Mouse (Mus musculus) spleen, adult 18-20 months (tissue): ENCODE data around the gene Carhsp1.
A peak's percentile ranks its signal among the peaks of the same experiment; 100 is the strongest.

Experiments
- DNase-seq, 2 experiments: peaks; one replicate each; pipeline ENCODE4 v3.0.0; 2022; ENCODE audit warnings: mixed read lengths in 2 of 2

The Carhsp1 gene

DNA sequence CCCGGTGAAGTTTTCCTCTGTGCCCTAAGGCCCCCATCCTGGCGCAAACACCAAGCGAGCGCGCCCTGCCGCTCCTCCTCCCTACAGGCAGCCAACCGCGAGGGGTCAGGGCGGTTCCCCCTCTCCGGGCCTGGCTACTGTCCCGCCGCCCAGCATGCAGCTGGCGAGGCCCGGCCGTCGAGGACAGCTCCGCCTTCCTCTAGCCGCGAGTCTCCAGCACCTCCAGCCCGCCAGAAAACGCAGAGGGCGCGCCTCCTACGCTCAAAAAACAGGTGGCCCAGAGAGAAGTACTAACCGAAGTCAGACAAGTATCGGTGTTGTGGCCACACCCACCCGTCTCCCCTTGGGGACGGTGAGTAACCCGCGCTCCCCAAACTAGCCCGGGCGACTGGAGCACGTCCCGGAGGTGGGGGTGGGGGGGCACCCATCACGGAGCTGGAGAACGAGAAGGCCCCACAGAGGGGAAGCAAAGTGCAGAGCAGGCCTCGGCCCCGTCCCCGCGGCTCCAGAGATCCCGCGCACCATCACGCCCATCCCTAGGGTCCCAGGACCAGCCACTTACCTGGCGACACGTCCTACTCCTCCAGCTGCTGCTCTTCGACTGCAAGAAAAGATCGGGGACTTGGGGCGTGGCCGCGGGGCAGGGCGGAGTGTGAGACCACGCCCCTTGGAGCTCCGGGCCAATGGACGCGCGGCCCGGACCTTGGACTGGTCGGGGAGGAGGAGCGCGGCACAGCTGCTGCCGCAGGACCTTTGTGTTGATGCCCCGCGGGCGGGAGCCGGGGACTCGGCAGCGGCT lies at the start of gene Carhsp1:
Gene Carhsp1 (minus strand): TSS at position 605 of the 799 bp plus-strand sequence.
- DNase-seq: peak; percentile 94

DNA sequence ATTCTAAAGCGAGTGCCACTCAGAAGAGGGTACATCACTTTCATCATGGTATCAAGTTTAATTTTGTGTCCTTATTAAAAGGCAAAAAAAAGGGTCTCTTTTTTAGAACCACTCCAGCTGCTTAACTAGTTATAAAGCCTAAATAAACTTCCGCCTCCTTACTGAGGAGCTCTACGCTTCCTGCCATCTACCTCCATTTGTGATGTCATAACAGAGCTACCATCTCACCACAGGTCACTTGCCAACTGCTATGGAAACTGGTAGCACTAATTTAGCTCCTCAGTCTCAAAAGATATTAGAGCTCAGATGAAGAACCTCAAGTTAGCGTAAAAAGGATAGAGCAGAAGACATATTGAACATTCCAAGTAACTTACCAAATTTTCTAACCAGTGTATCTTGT lies 48.5 kb upstream of the Carhsp1 start:
- no peak for DNase-seq

DNA sequence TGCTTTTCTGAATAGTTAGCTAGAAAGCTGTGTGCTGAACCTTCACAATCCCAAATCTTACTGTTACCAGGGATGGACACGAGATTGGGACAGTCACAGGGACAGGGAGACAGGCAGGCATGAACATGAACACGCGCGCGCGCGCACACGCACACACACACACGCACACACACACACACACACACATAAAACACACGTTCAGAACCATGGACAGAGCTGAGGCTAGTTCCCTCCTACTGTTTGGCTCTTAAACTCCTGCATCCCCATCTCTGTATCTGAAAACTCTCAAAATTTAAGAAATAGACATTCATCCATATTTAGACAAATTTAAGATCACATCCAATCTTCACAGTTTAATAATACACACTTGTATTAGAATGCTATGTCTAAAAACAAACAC lies 45.8 kb upstream of the Carhsp1 start:
- DNase-seq: no peak

DNA sequence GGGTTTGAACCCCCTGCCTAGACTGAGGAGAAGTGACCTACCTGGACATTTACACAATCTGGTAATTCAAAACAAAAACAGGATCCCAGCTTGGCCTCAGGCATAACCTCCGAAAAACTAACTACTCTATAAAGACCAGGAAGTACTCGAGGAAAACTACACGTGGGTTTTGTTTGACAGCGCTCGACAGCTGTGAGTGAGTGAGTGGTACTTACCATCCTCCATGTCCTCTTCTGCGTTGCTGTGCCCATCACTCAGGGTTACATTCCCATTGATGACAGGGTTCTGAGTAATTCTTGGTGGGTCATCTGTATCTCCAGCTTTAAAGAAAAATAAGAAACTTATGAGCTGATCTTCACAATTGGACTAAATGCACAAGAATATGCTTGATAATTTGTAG lies 44.3 kb upstream of the Carhsp1 start:
- no peak for DNase-seq

DNA sequence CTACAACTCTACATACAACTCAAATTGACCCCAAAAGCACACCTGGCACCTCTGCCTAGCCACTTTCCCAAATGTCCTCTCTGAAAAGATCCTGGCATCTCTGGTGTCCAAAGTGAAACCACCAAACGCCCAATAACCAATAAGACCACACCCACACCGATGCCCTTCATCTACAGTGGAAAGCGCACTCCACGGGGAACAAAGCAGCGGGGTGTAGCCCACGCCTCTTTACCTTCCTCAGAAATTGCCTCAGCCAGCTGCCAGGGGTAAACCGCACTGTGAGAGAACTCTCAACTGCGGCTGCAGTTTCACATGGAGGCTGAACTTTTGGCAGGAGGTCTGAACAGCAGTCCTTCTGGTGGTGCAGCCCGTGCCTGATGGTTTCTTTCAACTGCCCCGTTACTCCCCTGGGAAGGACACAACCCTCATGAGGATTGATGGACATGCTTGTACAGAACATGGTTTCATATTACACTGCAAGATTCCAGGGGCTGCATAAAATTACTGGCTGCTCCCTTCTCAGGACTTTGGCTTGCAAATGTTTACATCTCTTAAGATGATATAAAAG lies 43.6 kb upstream of the Carhsp1 start:
- DNase-seq: no peak

DNA sequence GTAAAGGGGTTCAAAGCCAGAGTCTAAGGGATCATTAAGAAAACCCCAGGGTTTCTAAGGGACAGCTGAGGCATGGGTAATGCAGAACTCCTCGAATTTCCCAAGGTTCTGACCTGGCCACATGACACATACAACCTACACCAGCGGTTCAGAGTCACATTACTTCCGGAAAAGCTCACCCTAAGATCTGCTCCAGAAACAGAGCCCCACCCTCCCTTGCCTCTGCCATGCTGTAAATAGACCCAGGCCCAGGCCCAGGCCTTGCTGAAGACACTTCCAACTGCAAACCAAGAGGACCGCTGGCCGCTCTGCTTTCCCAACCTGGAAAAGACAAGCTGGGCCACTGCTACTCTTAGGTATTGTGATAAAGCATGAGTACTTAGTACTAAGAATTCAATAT lies 42.9 kb upstream of the Carhsp1 start:
- no peak for DNase-seq

DNA sequence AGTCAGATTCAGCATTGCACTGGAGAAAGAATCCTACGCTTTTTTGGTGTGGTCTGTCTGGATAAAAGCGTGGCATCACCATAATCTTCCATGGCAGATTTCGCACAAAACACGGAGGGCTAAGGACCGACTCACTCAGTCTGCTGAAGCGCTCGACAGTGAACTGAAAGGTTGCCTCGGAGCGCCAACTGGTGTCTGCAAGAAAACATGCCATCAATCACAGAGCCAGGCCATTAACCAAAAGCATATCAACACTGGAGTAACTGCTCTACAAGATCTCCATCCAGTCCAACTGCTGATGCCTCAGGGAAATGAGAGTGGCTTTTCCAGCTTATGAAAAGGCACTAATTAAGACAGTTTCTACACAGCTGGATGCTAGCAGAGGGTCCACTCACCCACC lies 40.0 kb upstream of the Carhsp1 start:
- DNase-seq: no peak

DNA sequence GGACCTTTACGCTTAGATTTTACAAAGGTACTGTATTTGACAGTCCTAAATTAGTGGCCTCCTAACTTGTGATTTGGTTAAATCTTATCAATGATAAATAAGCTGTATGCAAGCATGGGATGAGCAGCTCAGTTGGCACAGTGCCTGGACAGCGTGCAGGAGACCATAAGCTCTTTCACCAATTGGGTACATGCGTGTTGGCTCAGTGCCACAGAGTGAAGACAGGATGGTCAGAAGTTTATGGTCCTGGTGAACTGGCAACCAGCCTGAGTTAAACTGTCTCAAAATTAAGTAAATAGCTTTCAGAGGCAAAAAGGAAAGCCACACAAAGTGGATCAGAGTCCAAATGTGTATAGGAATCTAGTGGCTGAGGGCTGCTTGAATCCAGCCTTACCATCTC lies 28.6 kb upstream of the Carhsp1 start:
- no peak for DNase-seq

DNA sequence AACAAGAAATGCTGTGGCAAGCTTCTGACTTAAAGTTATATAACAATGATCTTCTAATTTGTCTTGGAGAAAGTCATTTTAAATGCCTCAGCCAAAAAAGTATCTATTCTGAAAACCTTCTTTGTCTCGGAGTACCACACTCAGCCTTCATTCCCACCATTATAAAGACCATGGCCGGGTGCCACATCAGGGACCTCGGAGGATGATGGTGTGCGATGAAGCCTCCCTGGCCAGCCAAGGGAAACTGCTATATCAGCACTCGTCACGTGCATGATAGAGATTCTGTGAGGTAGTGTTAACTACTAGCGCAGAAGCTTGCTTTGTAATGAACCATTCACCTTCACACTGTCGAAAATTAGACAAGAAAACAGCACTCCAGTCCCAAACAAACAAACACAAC lies 27.6 kb upstream of the Carhsp1 start:
- DNase-seq: no peak

DNA sequence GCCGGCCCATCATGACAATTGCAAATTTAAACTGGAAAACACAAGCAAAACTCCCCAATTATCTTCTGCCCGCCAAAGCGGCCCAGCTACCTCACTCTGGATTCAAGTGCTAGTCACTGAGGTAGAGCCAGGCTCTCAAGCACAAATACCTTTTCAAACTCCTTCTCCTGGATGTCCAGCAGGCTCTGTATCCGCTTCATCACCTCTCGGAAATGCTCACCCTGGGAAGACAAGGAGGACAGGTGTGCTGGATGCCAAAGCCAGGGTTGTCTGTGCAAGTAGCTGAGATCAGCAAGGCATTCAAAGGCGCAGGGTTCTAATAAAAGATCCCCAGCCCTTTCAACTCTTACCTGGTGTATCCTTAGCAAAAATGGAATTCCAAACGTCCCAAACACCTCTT lies 19.3 kb upstream of the Carhsp1 start:
- DNase-seq: no peak

DNA sequence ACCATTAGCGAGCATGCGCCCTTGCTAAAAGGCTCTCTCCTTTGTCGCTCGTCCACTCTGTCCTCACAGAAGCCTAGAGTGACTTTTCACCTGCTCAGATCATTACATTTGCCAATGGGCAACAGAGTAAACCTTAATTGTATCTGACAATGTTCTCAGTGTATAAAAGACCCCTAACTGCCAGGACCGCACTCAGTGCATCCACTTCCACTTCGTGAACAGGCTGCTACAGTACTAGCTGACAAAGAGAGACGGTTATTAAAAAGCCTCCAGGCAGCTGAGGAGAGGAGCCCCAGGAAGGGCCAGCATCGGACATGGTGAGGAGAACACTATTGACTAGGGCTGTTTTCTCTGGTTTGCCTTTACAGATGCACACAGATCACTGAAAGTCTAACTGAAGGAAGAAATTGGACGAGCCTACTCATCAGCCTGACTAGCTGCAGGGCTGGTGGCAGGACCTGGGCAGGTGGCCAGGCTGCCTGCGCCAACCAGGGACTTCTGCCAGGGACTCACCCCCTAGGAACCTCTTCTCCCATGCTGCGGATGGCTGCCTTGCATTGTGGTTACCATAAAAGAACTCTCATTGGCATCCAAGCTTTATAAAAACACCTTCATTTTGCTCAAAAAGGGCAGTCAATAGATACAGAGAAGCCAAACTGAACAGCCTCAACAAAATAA lies 18.2 kb upstream of the Carhsp1 start:
- DNase-seq: no peak

DNA sequence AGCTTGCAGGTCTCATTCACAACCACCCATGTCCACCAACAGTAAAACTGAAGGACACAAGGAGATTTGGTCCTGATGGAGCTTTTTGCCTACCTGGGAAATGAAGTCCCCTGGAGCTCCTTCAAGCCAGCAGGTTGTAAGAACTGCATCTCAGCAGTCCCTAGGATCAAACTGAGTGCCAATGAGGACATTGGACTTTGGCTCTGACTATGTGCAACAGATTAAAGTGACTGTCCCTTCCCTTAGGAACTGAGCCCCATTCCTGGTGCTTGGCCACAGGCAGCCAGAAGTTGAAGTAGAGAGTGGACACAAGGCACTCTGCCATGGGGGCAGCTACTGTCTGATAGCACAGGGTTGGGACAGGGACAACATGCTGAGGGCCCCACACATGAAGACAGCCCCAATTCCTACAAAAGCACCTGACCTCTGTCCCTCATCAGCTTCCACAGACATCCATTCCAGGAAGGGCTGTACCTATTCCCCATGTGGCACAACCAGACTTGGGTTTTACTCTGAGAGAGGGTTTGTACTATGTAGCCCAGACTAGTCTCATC lies 15.7 kb upstream of the Carhsp1 start:
- no peak for DNase-seq

DNA sequence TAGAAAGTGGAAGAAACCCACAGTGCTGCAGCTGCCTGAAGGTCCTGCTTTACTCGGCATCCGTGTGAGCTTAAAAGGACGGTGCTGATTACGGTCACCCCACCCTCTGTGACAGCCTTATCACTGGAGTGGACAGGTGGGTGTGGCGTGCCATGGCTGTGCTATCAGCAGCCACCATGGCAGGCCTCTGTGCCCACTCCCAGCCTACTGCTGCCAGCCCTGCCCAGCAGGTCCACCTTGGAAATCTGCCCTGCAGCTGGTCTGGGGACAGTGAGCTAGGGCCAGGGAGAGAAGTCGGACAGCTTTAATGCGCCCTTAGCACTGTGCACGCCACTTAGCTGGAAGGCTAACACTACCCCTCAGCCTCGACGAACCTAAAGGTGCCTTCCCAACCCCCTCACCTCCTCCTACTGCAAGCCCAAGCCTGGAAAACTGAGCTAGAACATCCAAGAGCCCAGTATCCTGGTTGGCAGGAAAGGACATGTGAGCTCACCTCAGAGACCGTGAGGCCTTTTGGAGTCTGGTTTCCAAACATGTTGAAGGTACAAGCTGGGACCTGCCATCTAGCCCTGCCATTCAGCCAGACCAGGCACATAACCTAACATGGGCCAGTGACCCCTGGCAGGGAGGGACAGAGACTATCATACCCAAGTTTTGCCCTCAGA lies 15.0 kb upstream of the Carhsp1 start:
- no peak for DNase-seq

DNA sequence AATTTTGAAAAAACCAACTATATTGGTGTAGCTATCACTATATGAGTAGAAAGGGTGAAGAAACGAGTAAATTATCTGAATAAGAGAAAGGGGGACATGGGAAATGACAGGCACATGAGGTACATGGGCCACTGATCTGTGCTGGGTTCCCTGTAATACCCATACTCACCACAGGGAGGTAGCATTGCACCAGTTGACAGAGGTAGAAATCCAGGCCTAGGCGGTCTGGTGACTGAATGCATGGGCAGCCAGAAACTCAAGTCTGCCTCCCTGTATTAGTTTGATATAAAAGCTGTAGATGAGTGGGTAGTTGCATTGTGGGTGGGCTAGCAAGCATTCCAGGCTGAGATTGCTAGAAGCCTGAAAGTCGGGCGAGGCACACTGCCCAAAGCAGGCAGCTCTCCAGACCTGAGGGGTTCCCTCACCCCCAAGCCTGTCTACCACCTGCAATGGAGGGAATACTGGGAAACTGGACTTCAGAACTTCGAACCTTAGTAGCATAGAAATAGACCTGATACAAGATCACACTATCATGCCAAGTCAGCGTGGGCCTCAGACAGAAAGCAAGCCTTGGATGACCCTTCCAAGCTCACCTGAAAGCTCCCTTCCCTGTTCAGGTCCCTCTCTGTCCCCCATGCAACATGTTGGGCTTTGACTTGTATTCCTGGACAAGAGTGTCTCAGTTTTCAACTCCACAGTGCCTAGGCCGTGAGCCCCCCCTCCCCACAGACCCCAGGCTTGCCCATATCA lies 14.3 kb upstream of the Carhsp1 start:
- peak; percentile 38 to 71 for DNase-seq

DNA sequence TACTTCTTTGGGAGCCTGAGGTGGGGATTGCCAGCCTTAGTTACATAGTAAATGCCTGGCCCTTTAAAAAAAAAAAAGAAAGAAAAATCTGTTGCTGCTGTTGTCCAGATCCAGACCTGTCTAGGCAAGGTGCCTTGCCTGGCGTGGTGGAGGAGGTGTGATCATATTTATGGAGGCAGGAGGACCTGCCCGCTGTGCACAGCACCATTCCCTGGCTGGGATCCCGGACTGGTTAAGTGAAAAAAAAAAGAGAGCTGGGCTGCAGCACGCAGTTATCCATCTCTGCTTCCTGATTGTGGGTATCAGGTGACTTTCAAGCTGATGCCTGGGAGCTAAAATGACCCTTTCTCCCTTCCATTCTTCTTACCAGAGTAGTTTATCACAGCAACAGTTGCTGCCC lies 13.1 kb upstream of the Carhsp1 start:
- no peak for DNase-seq

DNA sequence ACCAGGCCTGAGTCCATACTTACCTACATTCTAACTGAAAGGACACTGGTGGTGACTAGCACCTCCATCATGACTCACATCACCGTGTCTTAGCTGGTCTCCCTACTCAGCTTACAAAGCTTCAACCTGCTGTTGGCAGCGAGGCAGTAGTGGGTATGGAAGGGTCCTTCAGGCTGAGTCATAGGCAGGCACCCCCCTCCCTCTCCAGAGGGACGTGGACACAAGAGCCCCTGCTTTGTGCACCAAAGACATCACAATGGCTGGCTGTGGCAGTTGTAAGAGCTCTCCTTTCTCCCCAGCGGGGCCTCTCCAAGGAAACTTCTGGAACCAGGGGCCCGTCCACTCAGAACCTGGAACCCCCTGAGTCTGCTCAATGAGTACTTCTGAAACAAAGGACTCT lies 8.5 kb upstream of the Carhsp1 start, which contains the start of gene Gm5767:
Gene Gm5767 (plus strand): TSS at position 301 of the 400 bp plus-strand sequence.
- DNase-seq: no peak

DNA sequence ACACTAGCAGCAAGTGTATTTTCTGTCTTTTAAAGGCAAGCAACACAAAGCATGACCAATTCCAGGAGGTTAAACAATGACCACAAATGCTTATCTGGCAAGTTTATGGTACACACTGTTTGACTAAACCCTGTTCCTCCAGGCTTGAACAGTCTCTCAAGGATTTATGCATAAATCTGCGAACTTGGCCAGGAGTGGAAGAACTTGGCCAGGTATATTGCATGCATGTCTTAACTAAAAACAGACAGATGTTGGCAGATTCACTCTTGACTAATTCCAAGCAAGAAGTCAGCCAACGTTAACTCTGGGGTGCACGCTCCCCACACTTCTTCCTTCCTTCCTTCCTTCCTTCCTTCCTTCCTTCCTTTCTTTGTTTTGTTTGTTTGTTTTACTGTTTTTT lies 7.8 kb upstream of the Carhsp1 start:
- DNase-seq: no peak

DNA sequence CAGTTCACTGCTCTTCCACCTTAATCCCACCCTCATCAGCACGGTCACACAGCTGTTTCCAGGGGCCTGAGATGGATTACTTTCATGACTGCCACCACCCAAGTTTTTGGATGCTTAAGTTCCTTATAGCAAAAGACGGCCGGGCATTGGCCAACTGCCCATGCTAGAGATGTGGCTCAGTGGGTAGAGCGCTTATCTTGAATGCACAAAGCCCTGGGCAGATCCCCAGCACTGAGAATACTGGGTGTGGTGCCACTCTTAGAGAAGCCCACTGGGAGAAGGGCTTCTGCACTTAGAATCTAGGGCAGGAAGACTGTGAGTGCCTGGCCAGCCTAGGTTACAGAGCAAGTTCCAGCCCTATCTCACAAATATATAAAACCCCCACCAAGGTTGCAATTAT lies 6.7 kb upstream of the Carhsp1 start:
- DNase-seq: no peak

DNA sequence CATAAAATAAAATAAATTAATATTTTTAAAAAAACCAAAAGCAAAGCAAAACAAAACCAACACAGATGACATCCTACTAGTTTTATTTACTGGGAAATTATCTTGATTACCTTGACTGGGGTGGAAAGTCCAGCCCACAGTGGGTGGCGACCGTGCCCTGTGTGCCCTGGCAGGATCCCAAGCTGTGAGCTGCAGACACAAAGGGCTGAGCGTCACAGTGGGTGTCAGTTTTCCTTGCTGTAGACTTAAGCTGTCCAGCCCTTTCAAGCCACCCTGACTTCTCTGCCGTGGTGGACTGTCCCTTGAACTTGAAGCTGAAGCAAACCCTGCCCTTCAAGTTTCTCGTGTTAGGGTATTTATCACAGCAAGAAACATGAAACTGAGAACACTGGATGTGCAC lies 6.1 kb upstream of the Carhsp1 start:
- DNase-seq: no peak

DNA sequence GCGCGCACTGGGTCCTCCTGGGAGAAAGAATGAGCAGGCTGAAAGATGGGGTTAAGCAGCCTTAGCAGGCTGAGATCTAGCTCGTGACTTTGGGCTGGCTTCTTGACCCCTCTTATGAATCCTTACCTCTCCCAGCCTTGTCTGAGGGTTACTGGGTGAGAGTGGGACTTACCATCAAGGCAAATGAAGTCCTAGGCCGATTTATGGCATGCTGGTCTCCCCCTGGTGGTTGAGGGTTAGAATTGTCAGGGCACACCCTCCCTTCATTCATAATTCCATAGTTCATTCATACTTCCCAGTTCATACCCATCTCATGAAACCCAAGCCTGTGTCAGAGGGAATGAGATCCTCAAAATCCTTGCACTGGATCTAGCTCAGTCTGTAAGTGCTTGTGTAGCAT lies 4.8 kb upstream of the Carhsp1 start:
- DNase-seq: peak in 1 of 2 experiments; percentile 51

DNA sequence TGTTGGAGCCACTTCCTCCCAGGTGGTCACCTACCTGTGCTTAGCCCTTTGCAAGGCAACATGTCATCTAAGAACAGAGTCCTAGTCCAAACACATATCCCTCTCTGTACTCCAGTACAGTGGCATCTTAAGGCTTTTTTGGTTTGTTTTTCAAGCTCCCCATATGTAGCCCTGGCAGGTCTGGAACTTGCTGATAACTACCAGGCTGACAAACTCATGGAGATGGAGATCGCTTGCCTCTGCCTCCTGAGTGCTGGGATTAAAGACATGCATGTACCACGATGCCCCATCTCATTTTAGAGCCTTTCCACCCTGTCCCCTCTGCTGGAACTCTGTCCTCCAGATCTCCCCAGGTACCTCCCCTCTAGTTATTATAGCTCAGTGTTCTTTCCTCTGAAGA lies 4.3 kb upstream of the Carhsp1 start:
- no peak for DNase-seq

DNA sequence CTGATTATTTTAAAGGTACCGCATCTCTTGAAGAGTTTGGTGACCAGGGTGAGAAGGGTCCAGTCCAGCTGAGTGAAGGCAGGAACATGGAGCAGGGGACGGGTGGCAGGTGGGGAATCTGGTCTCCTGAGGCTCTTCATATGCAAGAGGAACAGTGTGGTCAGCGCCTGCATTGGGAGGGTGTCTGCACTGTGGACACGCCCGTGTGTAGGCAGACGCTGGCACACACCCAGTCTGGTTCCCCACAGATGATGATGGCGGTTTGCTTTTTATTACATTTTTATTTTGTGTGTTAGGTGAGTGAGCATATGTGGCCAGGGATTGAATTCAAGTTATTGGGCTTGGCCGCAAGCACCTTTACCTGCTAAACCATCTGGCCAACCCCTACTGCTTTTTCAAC lies 3.6 kb upstream of the Carhsp1 start:
- no peak for DNase-seq

DNA sequence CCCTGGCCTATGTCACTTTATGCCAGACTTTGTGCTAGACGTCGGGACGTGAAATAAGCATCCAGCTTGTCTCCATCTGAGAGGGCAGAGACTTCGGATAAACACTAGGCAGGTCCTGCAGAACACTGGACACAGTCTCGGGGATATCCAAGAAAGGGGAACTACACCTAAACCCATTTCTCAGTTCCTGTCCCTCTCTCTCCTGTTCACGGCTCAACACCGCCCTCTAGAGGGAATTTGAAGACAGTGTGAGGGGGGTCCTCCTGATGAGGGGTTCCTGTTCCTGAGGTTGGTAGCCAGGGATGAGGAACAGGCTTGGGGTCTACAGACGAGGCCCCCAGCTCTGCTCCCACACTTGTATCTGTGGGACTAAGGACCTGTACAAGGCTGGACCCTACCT lies 2.2 kb upstream of the Carhsp1 start:
- peak; percentile 45 to 54 for DNase-seq
